Mouse (Mus musculus) erythroid progenitor cell, adult 5-6 weeks (primary cell): ENCODE data around the gene Tut1. TPM values are rescaled to one million over a fixed set of nuclear protein-coding genes. Genes with fewer than 3 reads are reported as not detected.

Source experiments
- ATAC-seq: replicated peaks from 2 replicates; pipeline ENCODE4 v1.8.0; 2016; ENCODE audit warnings: moderate number of reproducible peaks, mild to moderate bottlenecking, moderate TSS enrichment, inconsistent platforms; ENCODE audit not compliant: poor library complexity, low FRiP score, severe bottlenecking
- total RNA-seq, 2 experiments: library from RNA; stranded (forward) in 1 of 2; stranded (reverse) in 1 of 2; fragments of 150-400 nt in 1 of 2; fragments of 186-747, 209-891 nt in 1 of 2; gene quantifications; 2 replicates each; pipeline versions ENCODE4 v1.2.3 to v1.2.4; 2015 to 2017; ENCODE audit warnings: low replicate concordance in 2 of 2

Tut1 gene
- total RNA-seq (2015; ENCODE audit: low replicate concordance) (0.84 and 3.2 TPM in 2 replicates), total RNA-seq (2017; ENCODE audit: low replicate concordance) (3.7 and 4.4 TPM in 2 replicates)

DNA sequence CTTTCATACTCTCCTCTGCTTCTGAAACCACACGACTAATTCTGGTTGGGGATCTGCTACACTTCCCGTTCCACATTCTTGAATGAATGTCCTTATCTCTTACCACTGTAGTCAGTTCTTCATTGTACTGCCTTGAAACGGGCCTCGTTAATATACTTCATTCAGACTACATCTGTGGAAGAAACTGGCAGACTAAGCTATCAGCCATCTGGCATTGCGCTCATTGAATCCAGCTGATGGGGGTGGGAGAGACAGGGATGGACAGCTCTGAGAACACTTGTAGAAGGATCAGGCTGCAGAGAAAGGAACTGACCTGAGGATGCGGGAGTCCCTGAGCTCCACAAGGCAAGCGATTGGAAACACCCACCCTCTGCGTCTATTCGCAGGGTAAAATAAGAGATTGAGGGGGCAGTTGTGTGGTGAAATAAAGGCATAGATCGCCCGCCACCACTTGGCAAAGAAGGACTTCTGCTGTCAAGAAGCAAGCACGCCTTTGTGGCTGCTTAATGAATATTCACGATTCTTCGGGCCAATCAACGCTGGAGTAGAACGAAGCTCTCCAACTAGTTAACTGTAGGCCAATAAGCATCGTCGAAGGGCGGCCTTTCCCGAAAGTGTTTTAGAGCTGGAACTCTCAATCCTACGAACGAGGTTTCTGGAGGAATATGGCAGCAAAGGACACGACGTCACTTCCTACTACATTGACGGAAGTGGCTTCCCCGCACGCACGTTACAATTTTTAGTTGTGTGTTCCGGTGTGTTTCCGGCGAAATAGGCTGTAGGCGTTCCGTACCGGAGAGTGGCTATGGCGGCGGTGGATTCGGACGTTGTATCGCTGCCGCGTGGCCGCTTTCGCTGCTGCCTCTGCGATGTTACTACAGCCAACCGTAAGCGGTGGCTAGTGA lies at the start of gene Tut1:
Tut1 (plus strand) TSS at position 713 of the 905 bp plus-strand sequence.
- peak; percentile 96 for ATAC-seq

DNA sequence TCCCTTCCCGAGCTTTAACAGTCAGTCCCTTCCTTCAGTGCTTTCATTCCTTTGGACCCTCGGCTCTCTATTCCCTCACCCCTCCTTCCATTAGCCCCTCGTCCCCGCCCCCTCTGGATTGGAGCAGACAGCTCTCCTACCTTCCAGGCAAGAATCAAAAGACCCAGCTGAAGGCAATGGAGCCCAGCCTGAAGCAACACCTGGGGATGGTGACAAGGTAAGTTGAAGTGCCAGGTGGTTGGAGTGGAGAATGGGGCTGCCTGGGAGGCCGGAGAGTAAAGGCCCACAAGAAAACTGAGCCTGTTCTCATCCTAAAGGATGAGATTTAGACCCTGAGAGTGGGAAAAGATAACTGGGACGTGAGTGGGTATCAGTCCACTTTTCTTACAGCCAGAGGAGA lies 45.1 kb upstream of the Tut1 start:
- ATAC-seq = no peak

DNA sequence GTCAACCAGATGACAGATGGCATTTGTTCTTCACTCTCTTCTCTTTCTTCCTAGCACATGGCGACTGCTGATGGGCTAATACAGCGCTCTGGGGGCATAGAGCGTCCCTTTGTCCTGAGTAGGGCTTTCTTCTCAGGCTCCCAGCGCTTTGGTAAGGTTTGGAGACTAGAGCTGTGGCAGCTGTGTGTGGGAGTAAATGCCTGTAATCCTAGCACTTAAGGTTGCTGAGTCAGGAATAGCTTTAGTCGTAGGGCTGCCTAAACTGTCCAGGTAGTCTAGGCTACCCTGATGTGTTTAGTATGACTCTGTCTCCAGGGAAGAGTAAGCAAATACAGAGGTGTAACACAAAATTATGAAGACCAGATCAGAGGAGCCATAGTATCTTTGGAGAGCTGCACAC lies 41.8 kb upstream of the Tut1 start:
- no peak for ATAC-seq

DNA sequence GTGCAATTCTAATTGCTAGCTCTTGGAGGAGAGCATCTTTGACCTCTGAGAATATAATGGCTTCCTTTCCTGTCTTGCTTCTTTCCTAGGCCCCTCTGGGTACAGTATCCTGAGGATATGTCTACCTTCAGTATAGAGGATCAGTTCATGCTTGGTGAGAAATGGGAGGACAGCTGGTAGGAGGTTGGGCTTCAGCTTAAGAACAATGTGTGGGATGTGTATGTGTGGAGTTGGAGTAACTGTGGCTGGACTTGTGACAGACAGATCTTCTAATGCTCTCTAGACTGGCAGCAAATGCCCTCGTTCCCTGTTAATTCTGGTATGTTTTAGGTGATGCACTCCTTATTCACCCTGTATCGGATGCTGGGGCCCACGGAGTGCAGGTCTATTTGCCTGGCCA lies 39.4 kb upstream of the Tut1 start:
- ATAC-seq = no peak

DNA sequence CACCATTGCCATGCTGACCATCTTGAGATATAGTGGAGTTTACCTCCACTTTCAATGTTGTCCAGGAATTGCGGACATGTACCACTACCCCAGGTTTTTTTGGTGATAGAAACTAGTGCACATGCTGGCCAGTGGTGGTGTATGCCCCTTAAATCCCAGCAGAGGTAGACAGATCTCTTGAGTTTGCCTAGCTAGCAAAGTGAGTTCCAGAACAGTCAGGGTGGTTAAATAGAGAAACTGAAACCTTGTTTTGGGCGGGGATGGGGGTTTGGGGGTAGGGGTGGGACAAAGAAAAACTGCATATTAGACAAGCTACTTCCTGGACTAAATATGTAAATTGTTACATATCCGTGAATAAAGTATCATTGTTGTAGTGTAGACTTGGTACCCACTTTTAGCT lies 34.6 kb upstream of the Tut1 start:
- ATAC-seq = no peak

DNA sequence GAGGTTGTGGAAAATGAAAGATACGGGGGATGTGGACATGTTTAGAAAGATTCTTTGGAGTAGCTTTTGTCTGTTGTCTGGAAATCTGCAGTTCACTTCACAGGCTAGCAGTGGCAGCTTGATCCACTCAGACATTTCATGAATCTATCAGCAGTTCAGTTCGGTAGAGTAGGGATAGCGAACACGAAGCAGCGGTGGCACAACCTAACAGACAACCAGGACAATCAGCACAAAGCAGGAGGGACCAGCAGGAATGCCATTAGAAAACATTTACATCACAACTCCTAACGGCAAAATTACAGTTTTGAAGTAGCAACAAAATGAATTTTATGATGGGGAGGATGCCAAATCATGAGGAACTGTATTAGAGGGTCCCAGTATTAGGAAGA lies 34.0 kb upstream of the Tut1 start:
- ATAC-seq = no peak

DNA sequence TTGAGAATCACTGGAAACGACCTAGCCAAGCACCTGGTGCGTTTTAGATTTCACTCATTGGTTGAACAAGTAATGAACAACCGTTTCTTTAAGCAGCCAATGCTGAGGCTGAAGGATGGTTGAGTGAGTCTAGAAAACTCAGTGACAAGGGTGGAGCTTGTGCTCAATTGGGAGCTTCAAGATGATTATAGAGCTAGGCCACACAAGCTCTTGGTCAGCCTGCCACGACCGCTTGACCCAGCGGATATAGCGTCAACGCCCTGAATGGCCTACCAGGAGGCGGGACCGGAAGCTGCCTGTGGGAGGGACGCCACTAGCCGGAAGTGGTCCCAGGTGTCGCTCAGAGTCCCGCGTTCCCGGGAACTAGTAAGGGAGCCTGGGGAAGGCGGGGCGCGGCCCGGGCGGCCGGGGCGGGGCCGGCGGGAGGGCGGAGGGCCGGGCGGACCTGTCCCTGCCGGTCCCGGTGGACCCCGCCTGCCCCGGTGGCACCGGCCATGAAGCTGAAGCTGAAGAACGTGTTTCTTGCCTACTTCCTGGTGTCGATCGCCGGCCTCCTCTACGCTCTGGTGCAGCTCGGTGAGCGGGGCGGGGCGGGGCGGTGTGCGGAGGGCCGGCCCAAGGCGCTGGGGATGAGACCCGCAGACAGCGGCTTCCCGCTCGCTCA lies 33.4 kb upstream of the Tut1 start, which contains the start of gene B3gat3:
B3gat3 (plus strand) TSS at position 302 of the 664 bp plus-strand sequence.
- ATAC-seq = peak; percentile 96

DNA sequence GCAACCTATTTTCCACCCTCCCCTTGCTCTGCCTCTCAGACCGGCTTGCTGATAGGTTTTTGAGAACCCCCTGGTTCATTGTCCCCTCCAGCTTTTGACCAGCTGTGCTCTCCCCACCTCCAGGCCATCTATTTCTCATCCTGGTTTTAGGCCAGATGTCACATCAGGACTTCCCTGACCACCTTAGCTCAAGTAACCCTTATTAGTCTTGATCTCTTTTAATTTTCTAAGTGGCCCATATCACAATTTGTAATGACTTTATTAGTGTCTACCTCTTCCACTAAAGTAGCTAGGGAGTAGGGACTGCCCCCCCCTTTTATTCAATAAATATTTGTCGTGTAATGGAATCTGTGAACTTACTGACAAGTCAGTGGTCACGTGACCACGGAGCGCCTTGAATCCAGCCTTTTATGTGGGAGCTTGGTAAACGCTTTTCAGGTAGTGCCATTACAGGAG lies 32.8 kb upstream of the Tut1 start:
- ATAC-seq = peak; percentile 68

DNA sequence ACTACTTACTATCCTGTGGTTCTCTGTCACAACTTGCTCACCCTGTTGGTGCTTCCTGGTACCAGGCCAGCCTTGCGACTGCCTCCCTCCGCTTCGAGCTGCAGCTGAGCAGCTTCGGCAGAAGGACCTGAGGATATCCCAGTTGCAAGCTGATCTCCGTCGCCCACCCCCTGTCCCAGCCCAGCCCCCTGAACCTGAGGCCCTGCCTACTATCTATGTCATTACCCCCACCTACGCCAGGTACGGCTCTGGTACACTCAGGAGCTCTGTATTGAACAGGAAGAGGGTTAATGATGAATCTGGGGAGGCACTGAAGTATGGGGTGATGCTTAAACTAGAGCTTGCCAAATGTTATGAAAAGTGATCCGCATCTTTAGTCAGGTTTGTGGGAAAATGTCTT lies 31.9 kb upstream of the Tut1 start:
- ATAC-seq = no peak

DNA sequence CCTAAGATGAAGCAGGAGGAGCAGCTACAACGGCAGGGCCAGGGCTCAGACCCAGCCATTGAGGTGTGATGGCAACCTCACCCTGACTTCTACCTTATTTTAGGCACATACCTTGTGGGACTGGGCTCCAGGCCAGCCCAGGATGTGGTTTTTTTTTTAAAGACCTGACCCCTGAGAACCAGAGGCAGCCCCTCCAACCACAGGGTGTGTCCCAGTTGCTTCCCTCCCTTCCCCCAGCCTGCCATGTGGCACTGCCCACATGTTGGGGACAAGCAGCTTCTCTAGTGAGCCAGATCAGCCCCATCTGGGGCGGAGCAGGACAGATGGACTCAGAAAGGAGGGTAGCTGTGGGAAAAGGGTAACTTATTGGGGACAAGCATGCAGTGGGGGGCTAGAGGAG lies 26.9 kb upstream of the Tut1 start:
- no peak for ATAC-seq

DNA sequence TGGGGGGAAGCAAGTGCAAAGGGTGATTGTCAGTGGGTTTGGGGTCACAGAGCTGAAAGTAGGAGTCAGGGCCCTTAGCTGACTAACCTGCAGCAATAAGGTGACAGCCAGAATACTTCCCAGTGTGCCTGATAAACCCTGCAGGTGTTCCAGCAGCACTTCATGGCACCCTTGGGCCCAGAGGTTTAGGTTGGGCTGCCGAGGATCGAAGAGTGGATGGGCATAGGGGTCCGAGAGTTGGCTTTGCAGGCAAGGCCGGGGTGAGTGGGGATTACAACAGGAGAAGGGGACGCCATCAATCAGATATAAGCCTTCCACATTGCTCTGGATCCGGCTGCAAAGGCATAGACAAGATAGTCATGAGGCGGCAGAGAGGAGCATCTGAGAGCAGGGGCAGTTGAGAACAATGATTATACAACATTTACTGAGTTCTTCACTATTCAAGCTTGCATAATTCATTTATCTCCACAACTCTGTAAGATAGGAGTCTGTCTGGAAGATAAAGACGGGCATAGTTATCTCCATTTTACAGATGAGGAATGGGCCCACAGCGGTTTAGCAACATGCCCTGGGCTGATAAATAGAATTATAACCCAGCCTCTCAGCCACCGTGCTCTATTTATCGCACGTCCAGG lies 25.6 kb upstream of the Tut1 start:
- ATAC-seq = no peak

DNA sequence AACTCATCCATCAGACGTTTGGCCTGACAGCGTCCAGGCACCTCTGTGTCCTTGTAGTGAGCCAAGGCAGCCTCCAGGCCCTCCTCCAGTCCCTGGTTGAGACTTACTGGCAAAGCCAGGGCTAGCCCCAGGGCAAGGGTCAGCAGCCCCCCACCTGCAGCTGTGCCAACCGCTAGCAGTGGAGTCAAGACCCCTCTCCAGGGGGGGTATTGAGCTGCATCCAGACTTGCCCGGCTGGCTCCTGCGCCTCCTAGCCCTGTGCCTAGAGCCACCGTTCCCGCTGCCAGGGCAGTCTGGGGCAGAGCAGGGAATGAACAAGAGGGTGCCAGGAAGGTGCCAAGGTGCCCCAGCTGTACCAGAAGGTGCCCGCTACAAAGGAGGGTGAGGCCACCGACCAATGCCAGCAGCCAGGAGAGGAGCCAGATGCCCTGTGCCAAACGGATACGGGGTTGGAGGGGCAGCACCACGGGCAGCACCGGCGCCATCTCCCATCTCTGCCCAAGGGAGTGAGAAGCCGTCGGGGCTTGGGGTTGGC lies 24.9 kb upstream of the Tut1 start:
- no peak; the same call in 1 of the 2 replicates for ATAC-seq

DNA sequence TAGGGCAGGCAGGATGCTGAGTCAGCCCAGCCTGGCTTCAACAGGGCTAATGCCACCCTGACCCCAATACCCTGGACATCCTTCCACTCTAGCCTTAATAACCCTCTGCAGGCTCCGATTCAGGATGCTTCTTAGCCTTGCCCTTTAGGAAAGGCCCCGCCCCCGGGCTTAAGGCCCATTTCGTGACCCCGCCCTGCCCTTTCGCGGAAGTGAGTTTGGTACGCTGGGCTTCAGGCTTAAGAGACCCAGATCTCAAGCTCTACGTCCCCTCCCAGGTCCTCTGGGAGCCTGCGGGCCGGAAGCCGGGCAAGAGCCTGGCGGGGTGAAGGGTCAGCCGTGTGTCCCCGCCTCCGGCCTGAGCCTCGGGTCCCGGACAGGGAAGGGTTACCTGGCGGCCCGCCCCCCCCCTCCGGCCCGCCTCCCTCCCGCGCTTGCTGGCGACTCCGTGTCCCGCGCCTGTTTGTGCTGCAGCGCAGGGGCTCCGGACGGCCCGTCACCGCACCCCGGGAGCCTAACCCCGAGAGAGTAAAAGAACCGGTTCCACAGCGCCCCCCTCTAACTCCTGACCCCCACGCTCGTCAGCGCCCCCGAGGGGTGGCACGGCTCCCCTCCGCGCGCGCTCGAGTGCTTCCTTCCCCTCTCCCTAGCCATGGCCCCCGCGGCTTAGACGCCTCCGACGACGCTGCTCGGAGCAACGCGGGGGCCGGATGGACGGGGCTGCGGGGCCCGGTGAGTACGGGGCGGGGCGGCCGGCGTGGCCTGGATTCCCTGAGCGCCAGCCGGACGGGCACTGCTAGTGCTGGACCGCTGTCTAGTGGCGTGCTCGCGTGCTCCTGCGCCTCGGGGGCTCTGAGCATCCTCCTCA lies 24.2 kb upstream of the Tut1 start, which contains the start of the genes Rom1 and Eml3:
Rom1 (minus strand) TSS at position 133 of the 865 bp plus-strand sequence.
Eml3 (plus strand) TSS at position 329 of the 865 bp plus-strand sequence.
- peak; percentile 85 for ATAC-seq

DNA sequence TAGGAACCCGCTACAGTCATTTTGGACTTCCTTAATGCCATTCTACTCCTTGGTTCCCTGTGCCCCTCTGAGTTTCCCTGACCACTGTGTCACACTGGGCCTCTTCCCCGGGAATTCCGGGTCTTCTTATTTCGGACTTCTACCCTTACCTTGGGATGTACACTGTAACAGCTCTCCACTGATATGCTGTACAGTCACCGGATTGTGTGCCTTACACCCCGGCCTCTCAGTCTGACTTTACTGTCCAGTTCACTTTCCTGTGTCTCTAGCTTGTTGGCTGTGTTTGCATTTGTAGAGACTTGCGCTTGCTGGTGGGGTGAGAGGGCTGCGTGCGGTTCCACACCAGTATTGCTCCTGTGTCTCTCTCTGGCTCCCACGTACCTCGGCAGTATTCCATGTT lies 23.5 kb upstream of the Tut1 start:
- ATAC-seq = no peak

DNA sequence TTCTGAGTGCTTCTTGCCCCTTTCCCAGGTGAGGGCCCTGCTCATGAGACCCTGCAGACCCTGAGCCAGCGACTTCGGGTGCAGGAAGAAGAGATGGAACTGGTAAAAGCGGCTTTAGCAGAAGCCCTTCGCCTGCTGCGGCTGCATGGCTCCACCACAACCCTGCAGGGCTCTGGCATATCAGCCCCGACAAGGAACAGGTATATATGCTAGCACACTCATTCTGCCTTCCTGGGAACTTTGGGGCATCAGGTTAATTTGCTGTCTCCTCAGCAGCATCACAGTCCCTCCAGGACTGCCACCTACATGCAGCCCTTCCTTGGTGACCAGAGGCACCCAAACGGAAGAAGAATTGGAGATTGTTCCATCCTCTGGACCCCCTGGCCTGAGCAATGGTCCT lies 22.9 kb upstream of the Tut1 start:
- no peak for ATAC-seq

DNA sequence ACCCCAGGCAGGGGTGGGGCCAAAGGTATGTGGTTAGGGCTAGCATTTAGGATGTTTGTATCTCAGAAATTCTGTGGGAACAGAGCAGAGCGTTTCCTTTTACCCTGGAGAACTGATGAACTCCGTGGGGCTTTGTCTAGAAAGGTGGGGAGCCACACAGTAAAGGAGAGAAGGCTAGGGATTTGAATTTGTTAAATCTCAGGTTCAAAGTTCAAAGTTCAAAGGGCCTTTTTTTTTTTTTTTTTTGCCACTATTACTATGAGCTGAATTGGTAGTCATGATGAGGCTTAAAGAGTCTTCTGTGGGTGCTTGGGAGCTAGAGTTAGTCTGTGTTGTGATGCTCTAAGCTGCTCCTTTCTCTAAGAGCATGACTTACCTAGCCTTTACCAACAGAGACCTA lies 16.9 kb upstream of the Tut1 start:
- no peak for ATAC-seq

DNA sequence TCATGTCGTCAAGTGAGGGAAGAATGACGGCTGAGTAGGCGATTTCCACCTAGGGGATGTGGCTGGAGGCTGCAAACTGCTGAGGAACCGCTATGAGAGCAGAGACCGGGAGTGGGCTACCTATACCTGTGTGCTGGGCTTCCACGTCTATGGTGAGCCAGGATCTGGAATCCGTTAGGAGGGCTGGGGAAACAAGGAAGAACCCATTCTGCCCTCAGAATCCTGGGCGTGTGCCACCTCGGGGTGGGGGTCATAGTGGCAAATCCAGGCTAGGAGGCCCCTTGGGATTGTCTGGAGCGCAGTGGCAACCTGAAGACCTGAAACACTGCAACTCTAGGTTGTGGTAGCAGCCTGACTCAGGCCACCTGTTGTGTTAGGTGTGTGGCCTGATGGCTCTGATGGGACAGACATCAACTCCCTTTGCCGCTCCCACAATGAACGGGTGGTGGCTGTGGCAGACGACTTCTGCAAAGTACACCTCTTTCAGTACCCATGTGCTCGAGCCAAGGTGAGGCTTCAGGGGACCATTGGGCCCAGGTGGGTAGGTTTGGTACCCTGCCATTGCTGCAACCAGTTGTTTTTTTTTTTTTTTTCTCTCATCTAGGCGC lies 13.0 kb upstream of the Tut1 start:
- no peak for ATAC-seq

DNA sequence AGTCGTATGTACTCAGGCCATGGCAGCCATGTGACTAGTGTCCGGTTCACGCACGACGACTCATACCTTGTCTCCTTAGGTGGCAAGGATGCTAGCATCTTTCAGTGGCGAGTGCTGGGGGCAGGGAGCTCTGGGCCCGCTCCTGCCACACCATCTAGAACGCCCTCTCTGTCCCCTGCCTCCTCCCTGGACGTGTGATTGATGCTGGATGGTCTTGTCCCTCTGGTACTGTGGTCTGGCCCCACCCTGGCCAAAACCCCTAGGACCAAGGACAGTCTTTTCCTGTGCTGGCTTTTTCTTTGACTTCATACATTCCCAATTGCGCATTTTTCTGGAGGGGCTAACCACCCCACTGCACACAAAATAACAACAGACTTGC lies 12.5 kb upstream of the Tut1 start:
- no peak for ATAC-seq
